Mouse (Mus musculus): Measurements from ENCODE around the gene Drd4. TPM values are rescaled to one million over a fixed set of nuclear protein-coding genes. Genes with fewer than 3 reads are reported as not detected.
"Not testable (repeated sequence)": the region's sequence is repeated elsewhere in the genome, so short reads cannot be mapped to it uniquely, and the experiment has no call there.

Drd4 gene
- under 1 TPM; 0.34 to 0.36 TPM for total RNA-seq (2021)
- long read RNA-seq, experiment 1, result 0 reads
- long read RNA-seq, experiment 2, result 0 reads

- DNase-seq (ENCODE audit: low spot score in 2 of 2), result no peak
Observed at GRCm38 (mm10) chr7:141291921-141292582, at the start of gene Drd4. TSS of gene Drd4 (plus strand) at chr7:141292006.

GRCm38 (mm10) chr7:141250486-141250885 lies 41.3 kb upstream of the Drd4 start:
- not testable (repeated sequence) for DNase-seq (ENCODE audit: low spot score in 2 of 2)

GRCm38 (mm10) chr7:141256159-141256558 lies 35.6 kb upstream of the Drd4 start:
- no peak for DNase-seq (ENCODE audit: low spot score in 2 of 2)

GRCm38 (mm10) chr7:141261480-141261879 lies 30.3 kb upstream of the Drd4 start:
- no peak for DNase-seq (ENCODE audit: low spot score in 2 of 2)

- no peak for DNase-seq (ENCODE audit: low spot score in 2 of 2)
Observed at GRCm38 (mm10) chr7:141263640-141264039, 28.2 kb upstream of the Drd4 start.

- DNase-seq (ENCODE audit: low spot score in 2 of 2), result no peak
Observed at GRCm38 (mm10) chr7:141264041-141264700, 27.6 kb upstream of the Drd4 start.

GRCm38 (mm10) chr7:141264761-141265410 lies 26.9 kb upstream of the Drd4 start:
- no peak for DNase-seq (ENCODE audit: low spot score in 2 of 2)

GRCm38 (mm10) chr7:141265411-141265738 lies 26.4 kb upstream of the Drd4 start:
- no peak for DNase-seq (ENCODE audit: low spot score in 2 of 2)

GRCm38 (mm10) chr7:141265739-141266561 lies 25.9 kb upstream of the Drd4 start, which contains the start of gene Irf7:
TSS of gene Irf7 (minus strand) at chr7:141266481.
- DNase-seq (ENCODE audit: low spot score in 2 of 2), result peak in 1 of 2 experiments; percentile 50

GRCm38 (mm10) chr7:141268466-141269272 lies 23.1 kb upstream of the Drd4 start:
- no peak for DNase-seq (ENCODE audit: low spot score in 2 of 2)

- DNase-seq (ENCODE audit: low spot score in 2 of 2), result no peak
Observed at GRCm38 (mm10) chr7:141269273-141269545, 22.6 kb upstream of the Drd4 start.

GRCm38 (mm10) chr7:141270631-141271030 lies 21.2 kb upstream of the Drd4 start:
- DNase-seq (ENCODE audit: low spot score in 2 of 2), result no peak

GRCm38 (mm10) chr7:141275356-141275755 lies 16.4 kb upstream of the Drd4 start:
- DNase-seq (ENCODE audit: low spot score in 2 of 2), result no peak

- no peak for DNase-seq (ENCODE audit: low spot score in 2 of 2)
Observed at GRCm38 (mm10) chr7:141276546-141276945, 15.3 kb upstream of the Drd4 start, which contains the start of gene Cdhr5. TSS of gene Cdhr5 (minus strand) at chr7:141276786.

GRCm38 (mm10) chr7:141277701-141278678 lies 13.8 kb upstream of the Drd4 start:
- DNase-seq (ENCODE audit: low spot score in 2 of 2), result no peak

- no peak for DNase-seq (ENCODE audit: low spot score in 2 of 2)
Observed at GRCm38 (mm10) chr7:141278766-141279590, 12.8 kb upstream of the Drd4 start, which contains the start of gene Sct. TSS of gene Sct (minus strand) at chr7:141279133.

- no peak for DNase-seq (ENCODE audit: low spot score in 2 of 2)
Observed at GRCm38 (mm10) chr7:141281442-141281841, 10.4 kb upstream of the Drd4 start.

GRCm38 (mm10) chr7:141282756-141283155 lies 9.1 kb upstream of the Drd4 start:
- DNase-seq (ENCODE audit: low spot score in 2 of 2), result no peak

- no peak for DNase-seq (ENCODE audit: low spot score in 2 of 2)
Observed at GRCm38 (mm10) chr7:141288042-141288441, 3.8 kb upstream of the Drd4 start.

All from adrenal gland, postnatal 4 days (tissue).